Mouse (Mus musculus) left cerebral cortex, adult 11 months (tissue): Measurements from ENCODE around the gene Sfxn1.

ENCODE experiments used
- DNase-seq: peaks from one replicate; pipeline ENCODE4 v3.0.0; 2022; ENCODE audit warnings: low spot score

Gene Sfxn1

GRCm38 (mm10) chr13:54137756-54138410 lies 66.2 kb downstream of the Sfxn1 start:
- DNase-seq, result no peak

GRCm38 (mm10) chr13:54143788-54144187 lies 72.1 kb downstream of the Sfxn1 start:
- DNase-seq, result no peak

- no peak for DNase-seq
These were observed 73.0 kb downstream of the Sfxn1 start for GRCm38 (mm10) chr13:54144624-54145023.

- no peak for DNase-seq
These were observed 75.7 kb downstream of the Sfxn1 start for GRCm38 (mm10) chr13:54147328-54147727.

GRCm38 (mm10) chr13:54152421-54152820 lies 80.8 kb downstream of the Sfxn1 start:
- no peak for DNase-seq

GRCm38 (mm10) chr13:54152911-54153310 lies 81.2 kb downstream of the Sfxn1 start:
- no peak for DNase-seq

GRCm38 (mm10) chr13:54153672-54154218 lies 82.1 kb downstream of the Sfxn1 start:
- no peak for DNase-seq

- DNase-seq, result no peak
These were observed 84.2 kb downstream of the Sfxn1 start for GRCm38 (mm10) chr13:54155822-54156221.
